Mouse (Mus musculus): ENCODE results near the gene 2010111I01Rik.
"Not testable (repeated sequence)": the region's sequence is repeated elsewhere in the genome, so short reads cannot be mapped to it uniquely, and the experiment has no call there.

The 2010111I01Rik gene

GRCm38 (mm10) chr13:63350076-63350475 is 385.4 kb downstream of the 2010111I01Rik start:
- no peak for DNase-seq (ENCODE audit: low spot score)

- DNase-seq (ENCODE audit: low spot score): not testable (repeated sequence)
Observed at GRCm38 (mm10) chr13:63353312-63353711, 388.6 kb downstream of the 2010111I01Rik start.

- DNase-seq (ENCODE audit: low spot score): no peak
Observed at GRCm38 (mm10) chr13:63356101-63356500, 391.4 kb downstream of the 2010111I01Rik start.

DNA sequence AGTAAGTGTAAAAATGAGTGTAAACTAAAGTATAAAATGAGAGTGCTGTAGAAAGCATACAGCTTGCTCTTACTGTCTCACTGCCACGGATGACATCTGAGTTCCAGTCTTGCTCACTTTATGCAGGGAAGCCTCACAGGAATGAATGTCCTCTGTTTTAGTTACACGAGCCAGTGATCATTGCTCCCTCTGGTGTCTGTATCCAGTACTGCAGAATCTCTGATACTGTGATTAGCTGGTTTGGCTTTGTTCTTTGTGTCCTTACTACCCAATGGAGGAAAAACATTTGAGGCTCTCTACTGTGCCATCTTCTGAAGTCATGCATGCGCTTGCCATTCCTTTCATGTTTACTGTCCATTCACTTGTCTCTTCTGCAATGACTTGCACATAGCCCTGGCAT is 391.9 kb downstream of the 2010111I01Rik start:
- DNase-seq (ENCODE audit: low spot score): no peak

DNA sequence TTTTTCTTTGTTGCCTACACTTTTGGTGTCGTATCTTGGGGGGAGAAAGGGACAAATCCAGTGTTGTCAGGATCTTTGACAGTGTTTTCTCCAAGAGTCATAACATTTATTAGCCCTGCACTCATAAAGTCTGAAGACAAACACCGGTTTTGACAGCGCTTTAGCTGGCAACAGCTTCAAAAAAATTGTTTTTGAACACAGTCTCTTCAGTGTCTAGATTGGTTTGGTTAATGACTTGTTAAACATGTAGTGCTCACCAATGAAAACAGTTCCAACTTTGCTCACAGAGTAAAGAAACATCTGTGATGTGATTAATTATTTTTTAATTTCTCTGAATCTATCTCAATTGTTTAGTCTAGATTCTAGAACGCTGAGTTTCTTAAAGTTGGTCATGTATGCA is 394.7 kb downstream of the 2010111I01Rik start:
- no peak for DNase-seq (ENCODE audit: low spot score)

- no peak for DNase-seq (ENCODE audit: low spot score)
Observed at GRCm38 (mm10) chr13:63360111-63360885, 395.6 kb downstream of the 2010111I01Rik start.

GRCm38 (mm10) chr13:63361755-63362154 is 397.1 kb downstream of the 2010111I01Rik start:
- no peak for DNase-seq (ENCODE audit: low spot score)

- DNase-seq (ENCODE audit: low spot score): no peak
Observed at GRCm38 (mm10) chr13:63373460-63374166, 408.9 kb downstream of the 2010111I01Rik start.

All from urinary bladder, postnatal 10 days (tissue).